Mouse (Mus musculus) frontal cortex, adult 2 months (tissue): Measurements from ENCODE around the gene Enho. TPM values are rescaled to one million over a fixed set of nuclear protein-coding genes. Genes with fewer than 3 reads are reported as not detected.

Source experiments
- DNase-seq, 2 experiments: peaks; one replicate each; pipeline ENCODE4 v3.0.0; 2022; ENCODE audit warnings: low spot score in 1 of 2; ENCODE audit errors: extremely low spot score in 1 of 2
- polyA plus RNA-seq: library from polyadenylated mRNA; depleted of rRNA; stranded (reverse); fragments of >200 nt; gene quantifications from 2 replicates; pipeline ENCODE4 v1.2.3, GENCODE M21; 2012

Enho gene
- polyA plus RNA-seq, 1 experiment = 111 TPM

GRCm38 (mm10) chr4:41635906-41636305 is 4.2 kb downstream of the Enho start:
- no peak for DNase-seq

GRCm38 (mm10) chr4:41635224-41635623 is 4.9 kb downstream of the Enho start:
- DNase-seq = no peak

- no peak for DNase-seq
Observed at GRCm38 (mm10) chr4:41634631-41635030, 5.5 kb downstream of the Enho start.

GRCm38 (mm10) chr4:41633001-41633400 is 7.1 kb downstream of the Enho start:
- DNase-seq = no peak

GRCm38 (mm10) chr4:41631390-41631789 is 8.7 kb downstream of the Enho start:
- DNase-seq = peak in 1 of 2 experiments; percentile 57

GRCm38 (mm10) chr4:41630196-41630595 is 9.9 kb downstream of the Enho start:
- DNase-seq = no peak

GRCm38 (mm10) chr4:41628202-41628927 is 11.8 kb downstream of the Enho start:
- DNase-seq = no peak

GRCm38 (mm10) chr4:41622071-41622470 is 18.1 kb downstream of the Enho start:
- no peak for DNase-seq

GRCm38 (mm10) chr4:41618916-41619746 is 21.0 kb downstream of the Enho start:
- peak in 1 of 2 experiments; percentile 42 for DNase-seq

- peak; percentile 79 to 84 for DNase-seq
Observed at GRCm38 (mm10) chr4:41615661-41616599, 24.2 kb downstream of the Enho start.

GRCm38 (mm10) chr4:41614156-41614555 is 26.0 kb downstream of the Enho start:
- DNase-seq = peak; percentile 64 to 94

- DNase-seq = no peak
Observed at GRCm38 (mm10) chr4:41612166-41612565, 28.0 kb downstream of the Enho start.

GRCm38 (mm10) chr4:41610594-41610980 is 29.5 kb downstream of the Enho start:
- no peak for DNase-seq

- DNase-seq = no peak
Observed at GRCm38 (mm10) chr4:41609681-41610593, 30.2 kb downstream of the Enho start.

GRCm38 (mm10) chr4:41606784-41607183 is 33.3 kb downstream of the Enho start:
- DNase-seq = no peak

GRCm38 (mm10) chr4:41604476-41605396 is 35.4 kb downstream of the Enho start:
- peak in 1 of 2 experiments; percentile 32 for DNase-seq

- no peak for DNase-seq
Observed at GRCm38 (mm10) chr4:41602818-41603217, 37.3 kb downstream of the Enho start.
